Mouse (Mus musculus) lung, embryonic 14.5 days (tissue): ENCODE data around the gene Zfp119a. TPM values are rescaled to one million over a fixed set of nuclear protein-coding genes. Genes with fewer than 3 reads are reported as not detected.
"Not testable (repeated sequence)": the region's sequence is repeated elsewhere in the genome, so short reads cannot be mapped to it uniquely, and the experiment has no call there.

Source experiments
- ATAC-seq: fragments of 200-750 bp; cut with Nextera tagmentation; 2 replicates; pipeline ENCODE4 v1.8.0; 2017; ENCODE audit warnings: mild to moderate bottlenecking, moderate TSS enrichment, moderate library complexity; ENCODE audit not compliant: insufficient read depth
- DNase-seq: peaks from one replicate; pipeline ENCODE4 v3.0.0-alpha.2; 2015
- H3K27ac ChIP-seq: fragments of 300-500 bp; sonication (generic); 2 replicates; pipeline ENCODE4 v1.5.1; 2014; ENCODE audit warnings: low read depth, mild to moderate bottlenecking, moderate library complexity
- H3K27me3 ChIP-seq: fragments of 300-500 bp; sonication (generic); 2 replicates; pipeline ENCODE4 v1.6.1; 2014; ENCODE audit warnings: low read length, control low read depth; ENCODE audit not compliant: insufficient read depth
- H3K36me3 ChIP-seq: fragments of 300-500 bp; sonication (generic); 2 replicates; pipeline ENCODE4 v1.6.1; 2014; ENCODE audit warnings: control low read depth; ENCODE audit not compliant: insufficient read depth
- H3K4me1 ChIP-seq: fragments of 300-500 bp; sonication (generic); 2 replicates; pipeline ENCODE4 v1.6.1; 2014; ENCODE audit warnings: antibody characterized with exemption, control low read depth; ENCODE audit not compliant: insufficient read depth
- H3K4me2 ChIP-seq: fragments of 300-500 bp; sonication (generic); 2 replicates; pipeline ENCODE4 v1.6.1; 2014; ENCODE audit warnings: mild to moderate bottlenecking
- H3K4me3 ChIP-seq: fragments of 300-500 bp; sonication (generic); 2 replicates; pipeline ENCODE4 v1.5.1; 2014; ENCODE audit warnings: low read depth, low read length
- H3K9ac ChIP-seq: fragments of 300-500 bp; sonication (generic); 2 replicates; pipeline ENCODE4 v1.6.1; 2014
- H3K9me3 ChIP-seq: fragments of 300-500 bp; sonication (generic); 2 replicates; pipeline ENCODE4 v1.6.1; 2016; ENCODE audit warnings: low read depth, low read length, control low read depth
- CTCF ChIP-seq: IDR thresholded peaks from 2 replicates; pipeline ENCODE4 v1.5.1; 2016; ENCODE audit warnings: antibody characterized with exemption, low read depth
- WGBS: fragments of 180-500 bp; shearing (Covaris S2); extraction: QIAGEN DNeasy Blood & Tissue Kit; methylation state at CpG from one replicate; pipeline ENCODE4 v1.1.7; 2014; 5-methylcytosine and 5-hydroxymethylcytosine counted together
- polyA plus RNA-seq: library from polyadenylated mRNA; unstranded; fragments of >200 nt; fragmentation: Nextera tagmentation; extraction: Ambion mirVana; gene quantifications from 2 replicates; pipeline ENCODE4 v1.2.1, GENCODE M21; 2014

The Zfp119a gene
- polyA plus RNA-seq, result 9.9 and 11.5 TPM in 2 replicates

DNA sequence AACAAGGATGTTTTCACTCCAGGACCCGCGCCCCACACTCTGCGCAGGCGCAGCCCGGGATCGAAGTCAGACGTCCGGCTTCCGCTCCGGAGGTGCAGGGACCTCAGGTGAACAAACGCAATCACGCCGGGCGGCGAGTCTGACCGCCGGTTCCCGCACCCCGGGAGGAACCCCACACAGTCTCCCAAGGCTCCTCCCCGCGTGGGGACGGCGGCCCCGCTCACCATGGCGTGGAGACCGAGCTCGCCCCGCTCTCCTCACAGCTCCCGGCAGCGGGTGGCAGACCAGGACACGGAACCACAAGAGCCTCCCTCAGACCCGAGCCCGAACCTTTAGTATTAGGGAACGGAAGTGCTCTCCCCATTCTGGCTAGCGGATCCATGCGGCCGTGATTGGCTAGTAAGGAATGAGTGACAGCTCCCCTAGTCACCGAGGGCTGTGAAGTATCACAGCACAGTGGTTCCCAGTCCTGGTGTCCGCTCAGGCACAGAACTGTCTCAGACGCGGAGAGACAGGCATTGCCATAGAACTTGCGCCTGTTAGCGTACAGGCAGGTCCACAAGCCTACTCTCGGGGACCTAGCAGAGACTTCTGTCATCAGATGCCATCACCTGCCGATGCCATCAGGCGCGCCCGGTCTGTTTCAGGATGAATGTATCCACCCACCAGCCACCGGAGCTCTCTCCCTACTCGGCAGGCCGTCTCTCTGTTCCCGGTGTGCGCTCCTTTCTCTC, at the start of gene Zfp119a:
Zfp119a (minus strand) TSS at position 295 of the 734 bp plus-strand sequence.
- H3K9me3 ChIP-seq, H3K27me3 ChIP-seq, H3K36me3 ChIP-seq, H3K4me1 ChIP-seq: not testable (repeated sequence)
- Histone ChIP-seq H3K27ac (peak within 1 kb of the TSS; percentile 42), H3K4me2 (peak within 1 kb of the TSS; percentile 67), H3K4me3 (peak within 1 kb of the TSS; percentile 47), H3K9ac (peak within 1 kb of the TSS; percentile 54)
- under 1% methylated on average over 33 of the region's 53 CpGs for WGBS
- peak; percentile 90 for DNase-seq
- peak; percentile 100 for ATAC-seq

GRCm38 (mm10) chr17:55906669-55907068, 27.9 kb upstream of the Zfp119a start:
- Histone ChIP-seq H3K36me3 (no peaks in the 10 kb centered on the region), H3K4me1 (no peaks in the 10 kb centered on the region), H3K4me2 (no peak overlapping the region), H3K27ac (no peak overlapping the region), H3K4me3 (no peak overlapping the region), H3K27me3 (no peaks in the 10 kb centered on the region), H3K9me3 (no peaks in the 10 kb centered on the region), H3K9ac (no peak overlapping the region)
- ATAC-seq (no peak), DNase-seq (no peak)
- no peak for TF ChIP-seq CTCF

- Histone ChIP-seq H3K36me3 (no peaks in the 10 kb centered on the region), H3K4me1 (no peaks in the 10 kb centered on the region), H3K4me2 (no peak overlapping the region), H3K9ac (no peak overlapping the region), H3K4me3 (no peak overlapping the region), H3K27me3 (no peaks in the 10 kb centered on the region), H3K9me3 (no peaks in the 10 kb centered on the region), H3K27ac (no peak overlapping the region)
- no peak for TF ChIP-seq CTCF
- DNase-seq (no peak), ATAC-seq (no peak)
- 64% methylated on average over 6 of the region's 6 CpGs for WGBS
These were observed 25.4 kb upstream of the Zfp119a start for GRCm38 (mm10) chr17:55904131-55904530.

DNA sequence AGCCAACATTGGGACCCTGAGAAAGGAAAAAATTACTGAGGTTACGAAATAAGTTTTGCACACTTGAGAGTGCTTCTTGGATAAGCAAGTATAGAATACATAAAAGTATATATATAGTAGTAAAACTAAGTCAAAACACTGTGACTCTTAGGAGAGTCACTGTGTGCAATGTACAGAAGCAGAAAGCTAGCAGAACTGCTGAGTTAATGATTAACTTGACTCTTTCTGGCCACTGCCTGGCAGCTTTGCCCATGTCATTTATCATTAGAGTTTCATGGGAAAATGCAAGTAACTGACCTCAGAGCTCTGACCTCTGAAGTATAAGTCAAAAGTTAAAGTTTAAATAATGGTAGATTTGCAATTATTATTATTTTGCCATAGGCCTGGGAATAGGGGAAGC, 25.0 kb upstream of the Zfp119a start:
- ATAC-seq (no peak), DNase-seq (peak; percentile 38)
- H3K9ac ChIP-seq, result no peak overlapping the region
- H3K9me3 ChIP-seq, result peaks cover 3% of the 10 kb centered on the region; the same call in 1 of the 2 replicates
- TF ChIP-seq CTCF, result no peak
- H3K4me2 ChIP-seq, result no peak overlapping the region
- H3K36me3 ChIP-seq, result no peaks in the 10 kb centered on the region
- no peaks in the 10 kb centered on the region for H3K4me1 ChIP-seq
- H3K27me3 ChIP-seq, result no peaks in the 10 kb centered on the region
- WGBS, result 80% methylated on average over 1 of the region's 1 CpGs
- no peak overlapping the region for H3K4me3 ChIP-seq
- H3K27ac ChIP-seq, result no peak overlapping the region

DNA sequence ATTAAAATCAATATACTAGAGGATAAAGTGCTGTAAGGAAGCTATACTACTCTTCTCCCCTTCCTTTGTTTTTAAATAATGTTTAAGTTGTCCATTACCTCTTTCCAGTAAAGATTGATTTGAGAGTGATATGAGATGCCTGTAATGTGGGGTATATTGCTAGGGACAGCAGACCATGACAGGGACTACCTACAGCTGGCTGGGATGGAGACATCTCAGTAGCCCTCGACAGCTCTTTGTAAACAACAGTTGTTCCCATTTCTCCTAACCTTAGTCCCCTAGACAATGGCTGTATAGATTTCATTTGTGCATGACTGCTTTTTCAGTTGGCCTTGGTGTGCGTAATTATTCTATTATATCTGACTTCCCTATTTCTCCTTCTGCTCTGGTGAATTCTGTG, 24.4 kb upstream of the Zfp119a start:
- Histone ChIP-seq H3K9me3 (peaks cover 8% of the 10 kb centered on the region; the same call in 1 of the 2 replicates), H3K4me2 (no peak overlapping the region), H3K36me3 (peaks cover 4% of the 10 kb centered on the region; the same call in 1 of the 2 replicates), H3K4me3 (no peak overlapping the region), H3K27ac (no peak overlapping the region), H3K27me3 (no peaks in the 10 kb centered on the region), H3K4me1 (no peaks in the 10 kb centered on the region), H3K9ac (no peak overlapping the region)
- DNase-seq (no peak), ATAC-seq (no peak)
- 54% methylated on average over 2 of the region's 2 CpGs for WGBS
- no peak for TF ChIP-seq CTCF

- peak; percentile 3 for DNase-seq
- H3K27me3 ChIP-seq, H3K9me3 ChIP-seq, H3K4me1 ChIP-seq, H3K36me3 ChIP-seq, ATAC-seq: not testable (repeated sequence)
- Histone ChIP-seq H3K4me2 (peak overlapping the region; percentile 62), H3K9ac (peak overlapping the region; percentile 50), H3K4me3 (peak overlapping the region; percentile 46), H3K27ac (peak overlapping the region; percentile 12; the same call in 1 of the 2 replicates)
- WGBS, result 8% methylated on average over 6 of the region's 8 CpGs
These were observed 13.8 kb upstream of the Zfp119a start for GRCm38 (mm10) chr17:55892406-55892955.

- TF ChIP-seq CTCF, result no peak
- ATAC-seq (no peak), DNase-seq (no peak)
- Histone ChIP-seq H3K4me2 (no peak overlapping the region), H3K27ac (no peak overlapping the region), H3K9ac (no peak overlapping the region), H3K36me3 (no peaks in the 10 kb centered on the region), H3K4me3 (no peak overlapping the region), H3K27me3 (no peaks in the 10 kb centered on the region), H3K4me1 (no peaks in the 10 kb centered on the region), H3K9me3 (no peaks in the 10 kb centered on the region)
- WGBS, result 52% methylated on average over 2 of the region's 2 CpGs
These were observed 6.2 kb upstream of the Zfp119a start for GRCm38 (mm10) chr17:55884912-55885311.
